Mouse (Mus musculus) myocyte (in vitro differentiated cells): ENCODE data around the gene Nudt21. TPM values are rescaled to one million over a fixed set of nuclear protein-coding genes. Genes with fewer than 3 reads are reported as not detected.

Source experiments
- H3K27me3 ChIP-seq: one replicate; pipeline ENCODE4 v1.6.1; 2011; ENCODE audit not compliant: control insufficient read depth, insufficient read depth, insufficient read length
- H3K36me3 ChIP-seq: one replicate; pipeline ENCODE4 v1.6.1; 2011; ENCODE audit not compliant: control insufficient read depth, insufficient read depth
- H3K4me2 ChIP-seq: one replicate; pipeline ENCODE4 v1.6.1; 2011; ENCODE audit warnings: low read depth, control low read depth
- H3K4me3 ChIP-seq: one replicate; pipeline ENCODE4 v1.5.1; 2011; ENCODE audit warnings: mild to moderate bottlenecking, control low read depth, moderate library complexity
- H3K79me2 ChIP-seq: one replicate; pipeline ENCODE4 v1.6.1; 2011; ENCODE audit not compliant: control insufficient read depth, insufficient read depth
- H3ac ChIP-seq: one replicate; pipeline ENCODE4 v1.6.1; 2011; ENCODE audit not compliant: control insufficient read depth, insufficient read length
- CEBPB ChIP-seq: IDR thresholded peaks from 2 replicates; pipeline ENCODE4 v1.6.1; 2011; ENCODE audit warnings: mild to moderate bottlenecking, moderate library complexity; ENCODE audit not compliant: poor library complexity, insufficient read depth, severe bottlenecking
- E2F4 ChIP-seq: IDR thresholded peaks from one replicate; pipeline ENCODE4 v1.6.1; 2011; ENCODE audit warnings: mild to moderate bottlenecking, control low read depth, moderate library complexity; ENCODE audit not compliant: insufficient read depth
- MAX ChIP-seq: IDR thresholded peaks from one replicate; pipeline ENCODE4 v1.6.1; 2011; ENCODE audit warnings: low read depth, mild to moderate bottlenecking, control low read depth
- MYOD1 ChIP-seq, 3 experiments: IDR thresholded peaks; one replicate each; pipeline ENCODE4 v1.6.1; 2011; ENCODE audit warnings: control low read depth in 2 of 3, low read depth in 2 of 3, mild to moderate bottlenecking in 2 of 3, moderate library complexity in 1 of 3; ENCODE audit not compliant: insufficient read length in 2 of 3, control insufficient read depth in 1 of 3
- MYOG ChIP-seq, 3 experiments: IDR thresholded peaks; one replicate each; pipeline ENCODE4 v1.6.1; 2011; ENCODE audit warnings: control low read depth in 2 of 3, low read depth in 2 of 3, mild to moderate bottlenecking in 2 of 3; ENCODE audit not compliant: insufficient read length in 2 of 3, control insufficient read depth in 1 of 3, insufficient read depth in 1 of 3
- POLR2A ChIP-seq: IDR thresholded peaks from one replicate; pipeline ENCODE4 v1.6.1; 2011; ENCODE audit warnings: low read depth, mild to moderate bottlenecking, control low read depth, moderate library complexity; ENCODE audit not compliant: insufficient read length
- POLR2AphosphoS2 ChIP-seq: IDR thresholded peaks from one replicate; pipeline ENCODE4 v1.6.1; 2011; ENCODE audit warnings: low read depth, control low read depth; ENCODE audit not compliant: insufficient read length
- REST ChIP-seq: IDR thresholded peaks from one replicate; pipeline ENCODE4 v1.6.1; 2011; ENCODE audit warnings: mild to moderate bottlenecking, control low read depth, moderate library complexity; ENCODE audit not compliant: insufficient read depth, insufficient read length
- SRF ChIP-seq: IDR thresholded peaks from one replicate; pipeline ENCODE4 v1.6.1; 2011; ENCODE audit warnings: low read depth; ENCODE audit not compliant: control insufficient read depth, insufficient read length
- TCF12 ChIP-seq: IDR thresholded peaks from one replicate; pipeline ENCODE4 v1.6.1; 2011; ENCODE audit warnings: mild to moderate bottlenecking, control low read depth; ENCODE audit not compliant: poor library complexity, insufficient read depth, severe bottlenecking
- TCF3 ChIP-seq: IDR thresholded peaks from one replicate; pipeline ENCODE4 v1.6.1; 2011; ENCODE audit warnings: low read depth, control low read depth; ENCODE audit not compliant: insufficient read length
- USF1 ChIP-seq: IDR thresholded peaks from one replicate; pipeline ENCODE4 v1.6.1; 2011; ENCODE audit warnings: low read depth, mild to moderate bottlenecking, control low read depth, moderate library complexity
- polyA plus RNA-seq: library from polyadenylated mRNA; unstranded; fragments of >200 nt; fragmentation: generic; extraction: Trizol; gene quantifications from one replicate; pipeline ENCODE4 v1.2.1, GENCODE M21; 2012; ENCODE audit warnings: missing spikeins

The Nudt21 gene
- polyA plus RNA-seq, 1 experiment = 88.6 TPM

DNA sequence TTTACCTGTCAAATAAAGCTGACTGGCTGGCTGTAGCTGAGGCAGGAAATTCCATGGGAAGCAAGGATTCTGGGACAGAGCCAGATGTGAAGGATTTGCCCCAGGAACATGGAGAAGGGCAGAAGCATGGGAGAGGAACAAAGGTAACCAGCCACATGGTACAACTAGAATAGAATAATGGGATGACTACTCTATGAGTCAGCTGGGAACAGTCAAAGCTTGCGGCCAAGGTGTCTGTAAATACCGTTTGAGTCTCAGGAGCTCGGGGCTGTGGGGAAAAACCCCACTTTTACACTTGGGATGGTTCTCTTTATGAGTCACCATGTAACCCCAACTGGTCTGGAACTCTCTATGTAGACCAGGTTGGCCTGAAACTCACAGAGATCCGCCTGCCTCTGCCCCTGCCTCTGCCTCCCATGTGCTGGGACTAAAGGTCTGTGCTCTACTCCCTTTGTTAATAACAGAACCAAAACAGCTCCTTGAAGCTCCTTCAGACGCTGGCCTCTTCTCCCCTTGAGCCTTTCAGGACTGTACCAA is 55.1 kb downstream of the Nudt21 start:
- Histone ChIP-seq H3K36me3 (peaks cover 62% of the 10 kb centered on the region), H3K4me3 (no peak overlapping the region), H3ac (no peak overlapping the region), H3K27me3 (no peaks in the 10 kb centered on the region), H3K79me2 (no peaks in the 10 kb centered on the region), H3K4me2 (no peak overlapping the region)
- no peak for TF ChIP-seq TCF3
- no peak for TF ChIP-seq E2F4
- TF ChIP-seq MAX = no peak
- TF ChIP-seq MYOD1 (IDR thresholded peaks at IDR 0.05; ENCODE audit: control insufficient read depth in 1 of 3, insufficient read length in 2 of 3, low read depth in 2 of 3) = no peak
- TF ChIP-seq REST = no peak
- no peak for TF ChIP-seq USF1
- TF ChIP-seq POLR2A = no peak

DNA sequence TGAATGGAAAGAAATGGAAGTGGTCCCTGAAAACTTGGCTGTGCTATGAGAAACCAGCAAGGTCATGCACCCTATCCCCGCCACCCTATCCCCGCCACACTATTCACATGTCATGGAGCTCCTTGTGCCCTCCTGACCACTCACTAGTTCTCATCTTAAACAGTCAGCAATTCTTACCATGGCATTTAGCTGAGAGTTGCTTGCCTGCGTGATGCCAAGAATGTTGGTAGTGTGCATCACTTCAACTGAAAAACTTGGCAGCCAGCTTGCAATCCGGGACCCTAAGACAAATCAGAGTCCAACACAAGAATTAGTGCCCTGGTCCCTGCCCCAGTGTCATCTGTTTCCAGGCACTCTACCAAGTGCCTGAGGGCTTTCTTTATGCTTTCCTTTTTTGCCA is 56.7 kb downstream of the Nudt21 start:
- Histone ChIP-seq H3K4me2 (no peak overlapping the region), H3K27me3 (no peaks in the 10 kb centered on the region), H3ac (no peak overlapping the region), H3K79me2 (no peaks in the 10 kb centered on the region), H3K36me3 (peaks cover 67% of the 10 kb centered on the region), H3K4me3 (no peak overlapping the region)
- TF ChIP-seq POLR2AphosphoS2 (no peak), SRF (no peak), USF1 (no peak), MAX (no peak), MYOG (IDR thresholded peaks at IDR 0.05; ENCODE audit: control insufficient read depth in 1 of 3, insufficient read depth in 1 of 3, insufficient read length in 2 of 3, low read depth in 2 of 3) (no peak), CEBPB (no peak), POLR2A (no peak)

DNA sequence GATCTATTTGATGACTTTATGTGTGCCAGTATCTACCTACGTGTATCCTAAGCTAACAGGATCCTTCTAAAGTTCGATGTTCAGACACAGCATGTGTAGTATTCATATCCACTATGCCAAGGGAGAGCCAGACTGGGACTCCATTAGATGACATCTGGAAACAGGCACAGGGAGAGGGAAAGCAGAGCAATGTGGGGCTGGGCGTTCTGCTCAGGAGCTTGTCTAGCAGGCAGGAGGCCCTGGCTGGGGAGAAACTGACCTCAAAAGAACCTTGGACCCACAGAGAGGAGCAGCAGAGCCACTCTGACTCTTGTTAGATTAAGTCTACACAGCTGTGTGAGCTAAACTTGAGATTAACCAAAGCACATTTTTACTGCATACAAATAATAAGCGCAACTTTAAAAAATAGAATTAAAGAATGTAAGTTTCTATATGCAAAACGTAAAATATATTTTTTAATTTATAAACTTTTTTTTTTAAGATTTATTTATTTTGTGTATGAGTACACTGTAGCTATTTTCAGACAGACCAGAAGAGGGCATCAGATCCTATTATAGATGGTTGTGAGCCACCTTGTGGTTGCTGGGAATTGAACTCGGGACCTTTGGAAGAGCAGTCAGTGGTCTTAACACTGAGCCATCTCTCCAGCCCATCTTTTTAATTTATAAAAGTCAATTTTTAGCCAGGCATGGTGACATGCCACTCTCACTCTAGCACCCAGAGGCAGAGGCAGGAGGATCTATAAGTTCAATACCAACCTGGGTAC is 60.2 kb downstream of the Nudt21 start:
- no peaks in the 10 kb centered on the region for H3K79me2 ChIP-seq
- H3ac ChIP-seq = no peak overlapping the region
- TF ChIP-seq E2F4 (no peak), TCF3 (no peak), TCF12 (no peak), CEBPB (no peak), MYOD1 (IDR thresholded peaks at IDR 0.05; ENCODE audit: control insufficient read depth in 1 of 3, insufficient read length in 2 of 3, low read depth in 2 of 3) (no peak), USF1 (no peak), REST (no peak)
- H3K36me3 ChIP-seq = peaks cover 69% of the 10 kb centered on the region
- no peak overlapping the region for H3K4me3 ChIP-seq
- no peaks in the 10 kb centered on the region for H3K27me3 ChIP-seq
- H3K4me2 ChIP-seq = no peak overlapping the region

- Histone ChIP-seq H3K27me3 (no peaks in the 10 kb centered on the region), H3K4me2 (no peak overlapping the region), H3K4me3 (no peak overlapping the region), H3K79me2 (no peaks in the 10 kb centered on the region), H3K36me3 (peaks cover 60% of the 10 kb centered on the region), H3ac (no peak overlapping the region)
- TF ChIP-seq POLR2AphosphoS2 (no peak), SRF (no peak), MAX (no peak), TCF12 (no peak), E2F4 (no peak), USF1 (no peak), REST (no peak), POLR2A (no peak), MYOD1 (IDR thresholded peaks at IDR 0.05; ENCODE audit: control insufficient read depth in 1 of 3, insufficient read length in 2 of 3, low read depth in 2 of 3) (no peak), CEBPB (no peak), MYOG (IDR thresholded peaks at IDR 0.05; ENCODE audit: control insufficient read depth in 1 of 3, insufficient read depth in 1 of 3, insufficient read length in 2 of 3, low read depth in 2 of 3) (no peak), TCF3 (no peak)
These were observed 61.5 kb downstream of the Nudt21 start for GRCm38 (mm10) chr8:93975358-93975757.

DNA sequence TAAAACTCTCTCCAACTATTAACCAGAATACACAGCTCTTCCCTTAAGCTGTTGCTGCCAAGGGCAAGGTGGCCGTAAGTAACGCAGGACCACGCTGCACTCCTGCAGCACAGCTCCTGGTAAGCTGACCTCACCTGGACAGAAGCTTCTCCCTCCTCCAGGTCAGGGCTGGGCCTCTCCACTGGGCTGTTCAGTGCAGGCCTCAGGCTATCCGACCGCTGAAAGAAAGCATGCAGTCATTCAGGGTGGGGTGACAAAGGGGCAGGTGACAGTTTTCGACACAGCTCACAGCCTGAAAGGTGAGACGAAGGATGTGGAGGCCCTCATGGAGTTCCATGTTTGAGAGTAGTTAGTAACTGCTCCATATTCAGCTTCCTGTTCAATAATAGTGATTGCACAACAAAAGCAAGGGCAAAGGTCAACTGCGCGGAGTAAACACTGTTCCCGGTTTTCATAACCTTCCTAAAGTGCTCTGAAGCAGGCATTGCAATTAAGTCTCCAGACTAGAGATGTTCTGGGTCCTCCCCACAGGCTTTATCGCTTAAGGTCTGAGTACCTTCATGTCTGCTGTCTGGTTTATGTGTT is 62.1 kb downstream of the Nudt21 start:
- Histone ChIP-seq H3K79me2 (no peaks in the 10 kb centered on the region), H3K36me3 (peaks cover 54% of the 10 kb centered on the region), H3K4me3 (no peak overlapping the region), H3K4me2 (no peak overlapping the region), H3K27me3 (no peaks in the 10 kb centered on the region), H3ac (no peak overlapping the region)
- no peak for TF ChIP-seq MYOD1 (IDR thresholded peaks at IDR 0.05; ENCODE audit: control insufficient read depth in 1 of 3, insufficient read length in 2 of 3, low read depth in 2 of 3)
- TF ChIP-seq TCF12 = no peak
- TF ChIP-seq POLR2A = no peak
- TF ChIP-seq SRF = no peak
- no peak for TF ChIP-seq MYOG (IDR thresholded peaks at IDR 0.05; ENCODE audit: control insufficient read depth in 1 of 3, insufficient read depth in 1 of 3, insufficient read length in 2 of 3, low read depth in 2 of 3)
- no peak for TF ChIP-seq CEBPB
- TF ChIP-seq MAX = no peak
- no peak for TF ChIP-seq REST
- TF ChIP-seq E2F4 = no peak
- TF ChIP-seq POLR2AphosphoS2 = no peak
- no peak for TF ChIP-seq USF1
- no peak for TF ChIP-seq TCF3
